Mouse (Mus musculus): Measurements from ENCODE around the gene Minos1.

Gene Minos1

GRCm38 (mm10) chr4:139092356-139093195 is 38.3 kb downstream of the Minos1 start, which contains the start of gene Nbl1:
TSS of gene Nbl1 (minus strand) at chr4:139092993.
- DNase-seq: no peak

- DNase-seq: no peak
These were observed 39.2 kb downstream of the Minos1 start for GRCm38 (mm10) chr4:139091478-139092355.

GRCm38 (mm10) chr4:139091066-139091465 is 39.8 kb downstream of the Minos1 start:
- no peak for DNase-seq

GRCm38 (mm10) chr4:139090303-139090940 is 40.5 kb downstream of the Minos1 start:
- DNase-seq: no peak

- DNase-seq: no peak
These were observed 41.8 kb downstream of the Minos1 start for GRCm38 (mm10) chr4:139088982-139089671.

GRCm38 (mm10) chr4:139086984-139087383 is 43.9 kb downstream of the Minos1 start:
- no peak for DNase-seq

GRCm38 (mm10) chr4:139086037-139086436 is 44.9 kb downstream of the Minos1 start:
- peak; percentile 80 for DNase-seq

- DNase-seq: no peak
These were observed 45.6 kb downstream of the Minos1 start for GRCm38 (mm10) chr4:139085337-139085736.

- no peak for DNase-seq
These were observed 47.9 kb downstream of the Minos1 start for GRCm38 (mm10) chr4:139082790-139083564.

- DNase-seq: peak; percentile 65
These were observed 49.5 kb downstream of the Minos1 start for GRCm38 (mm10) chr4:139081270-139081931.

GRCm38 (mm10) chr4:139080259-139080658 is 50.7 kb downstream of the Minos1 start:
- no peak for DNase-seq

GRCm38 (mm10) chr4:139079439-139079838 is 51.5 kb downstream of the Minos1 start:
- no peak for DNase-seq

- no peak for DNase-seq
These were observed 52.2 kb downstream of the Minos1 start for GRCm38 (mm10) chr4:139078726-139079125.

GRCm38 (mm10) chr4:139078313-139078712 is 52.6 kb downstream of the Minos1 start:
- DNase-seq: no peak

- DNase-seq: no peak
These were observed 55.0 kb downstream of the Minos1 start for GRCm38 (mm10) chr4:139075915-139076314.

- no peak for DNase-seq
These were observed 55.7 kb downstream of the Minos1 start, which contains the start of gene Htr6 for GRCm38 (mm10) chr4:139075041-139075711. TSS of gene Htr6 (minus strand) at chr4:139075570.

- DNase-seq: no peak
These were observed 56.9 kb downstream of the Minos1 start for GRCm38 (mm10) chr4:139074060-139074459.

GRCm38 (mm10) chr4:139068287-139068686 is 62.6 kb downstream of the Minos1 start:
- peak; percentile 81 for DNase-seq

- DNase-seq: no peak
These were observed 66.1 kb downstream of the Minos1 start for GRCm38 (mm10) chr4:139064831-139065230.

- DNase-seq: no peak
These were observed 71.3 kb downstream of the Minos1 start for GRCm38 (mm10) chr4:139059569-139059968.

All from layer of hippocampus, adult 9-11 months (tissue).